Mouse (Mus musculus): ENCODE measurements around the gene Lipt2. TPM values are rescaled to one million over a fixed set of nuclear protein-coding genes. Genes with fewer than 3 reads are reported as not detected.

Lipt2 gene
- polyA plus RNA-seq, 1 experiment from 2014 or later = 20.1 TPM

GRCm38 (mm10) chr7:100206144-100206543, 47.1 kb downstream of the Lipt2 start:
- Histone ChIP-seq H3K36me3 (ENCODE audit: insufficient read depth, low read length) (no peaks in the 10 kb centered on the region), H3K4me1 (replicated peaks; ENCODE audit: insufficient read depth, low read length) (no peaks in the 10 kb centered on the region), H3K9ac (ENCODE audit: low read depth, low read length) (no peak overlapping the region), H3K9me3 (replicated peaks; ENCODE audit: low read length) (no peaks in the 10 kb centered on the region), H3K4me3 (replicated peaks; ENCODE audit: low read depth, low read length) (no peak overlapping the region), H3K4me2 (ENCODE audit: low read length) (no peak overlapping the region), H3K27ac (no peak overlapping the region), H3K27me3 (ENCODE audit: insufficient read depth, low read length) (no peaks in the 10 kb centered on the region)
- ATAC-seq (replicated peaks; ENCODE audit: low FRiP score, low read depth) (no peak), DNase-seq (ENCODE audit: low spot score) (no peak)
- WGBS = 84% methylated on average over 2 of the region's 2 CpGs
- TF ChIP-seq CTCF (IDR thresholded peaks at IDR 0.05; ENCODE audit: low read depth) = no peak

GRCm38 (mm10) chr7:100207886-100208285, 48.8 kb downstream of the Lipt2 start:
- Histone ChIP-seq H3K4me1 (replicated peaks; ENCODE audit: insufficient read depth, low read length) (no peaks in the 10 kb centered on the region), H3K4me3 (replicated peaks; ENCODE audit: low read depth, low read length) (no peak overlapping the region), H3K4me2 (ENCODE audit: low read length) (no peak overlapping the region), H3K27ac (no peak overlapping the region), H3K36me3 (ENCODE audit: insufficient read depth, low read length) (no peaks in the 10 kb centered on the region), H3K9me3 (replicated peaks; ENCODE audit: low read length) (no peaks in the 10 kb centered on the region), H3K27me3 (ENCODE audit: insufficient read depth, low read length) (no peaks in the 10 kb centered on the region), H3K9ac (ENCODE audit: low read depth, low read length) (no peak overlapping the region)
- ATAC-seq (replicated peaks; ENCODE audit: low FRiP score, low read depth) = no peak
- no peak for DNase-seq (ENCODE audit: low spot score)
- TF ChIP-seq CTCF (IDR thresholded peaks at IDR 0.05; ENCODE audit: low read depth) = no peak

Other genes with a start within 250 kb of the Lipt2 start
- 4.4 and 5.0 TPM in 2 replicates for gene Rnf169, start 178.8 kb upstream of the Lipt2 start, polyA plus RNA-seq (2015; fragmentation: Nextera tagmentation; extraction: Ambion mirVana)
- 0.22 and 0.32 TPM in 2 replicates for gene Chrdl2, start 153.1 kb upstream of the Lipt2 start, polyA plus RNA-seq (2015; fragmentation: Nextera tagmentation; extraction: Ambion mirVana)
- 34.8 and 42.1 TPM in 2 replicates for gene Pold3, start 37.7 kb upstream of the Lipt2 start, polyA plus RNA-seq (2015; fragmentation: Nextera tagmentation; extraction: Ambion mirVana)
- 2.3 and 2.6 TPM in 2 replicates for gene Kcne3, start 17.2 kb downstream of the Lipt2 start, polyA plus RNA-seq (2015; fragmentation: Nextera tagmentation; extraction: Ambion mirVana)
- gene Pgm2l1, start 68.1 kb downstream of the Lipt2 start, polyA plus RNA-seq (2015; fragmentation: Nextera tagmentation; extraction: Ambion mirVana) = 2.4 and 2.5 TPM in 2 replicates
- 2.2 and 2.7 TPM in 2 replicates for gene P4ha3, start 126.2 kb downstream of the Lipt2 start, polyA plus RNA-seq (2015; fragmentation: Nextera tagmentation; extraction: Ambion mirVana)
- 13.1 TPM in 2 replicates for gene C2cd3, start 213.0 kb downstream of the Lipt2 start, polyA plus RNA-seq (2015; fragmentation: Nextera tagmentation; extraction: Ambion mirVana)
- gene Ppme1, start 213.0 kb downstream of the Lipt2 start, polyA plus RNA-seq (2015; fragmentation: Nextera tagmentation; extraction: Ambion mirVana) = 45.9 and 47.6 TPM in 2 replicates